Mouse (Mus musculus): ENCODE data around the gene Zbtb16. TPM values are rescaled to one million over a fixed set of nuclear protein-coding genes. Genes with fewer than 3 reads are reported as not detected.

Gene Zbtb16
- 2.3 and 2.8 TPM in 2 replicates for polyA plus RNA-seq (2014; fragmentation: Nextera tagmentation; extraction: Ambion mirVana)

- Histone ChIP-seq H3K9me3 (ENCODE audit: control insufficient read depth, low read length) (no peaks in the 10 kb centered on the region), H3K27me3 (replicated peaks; ENCODE audit: control insufficient read depth, insufficient read depth, low read length) (peaks cover 83% of the 10 kb centered on the region), H3K9ac (ENCODE audit: low read depth, low read length) (peak within 1 kb of the TSS; percentile 66), H3K4me1 (replicated peaks; ENCODE audit: control insufficient read depth, insufficient read depth, low read length) (peaks cover 14% of the 10 kb centered on the region), H3K4me3 (ENCODE audit: low read depth, low read length) (peak within 1 kb of the TSS; percentile 64), H3K4me2 (peak within 1 kb of the TSS; percentile 93), H3K27ac (ENCODE audit: low read depth, low read length) (peak within 1 kb of the TSS; percentile 19; the same call in 1 of the 2 replicates), H3K36me3 (ENCODE audit: control insufficient read depth, insufficient read depth, low read length) (no peaks in the 10 kb centered on the region)
- DNase-seq (ENCODE audit: low spot score) (peak; percentile 78), ATAC-seq (replicated peaks; ENCODE audit: low FRiP score) (peak; percentile 64)
- under 1% methylated on average over 72 of the region's 78 CpGs for WGBS
Measured at GRCm38 (mm10) chr9:48835631-48836565, at the start of gene Zbtb16. Gene Zbtb16, minus strand, starts transcription at chr9:48836222.

GRCm38 (mm10) chr9:48872896-48873295 lies 36.9 kb upstream of the Zbtb16 start:
- ATAC-seq (replicated peaks; ENCODE audit: low FRiP score) = no peak
- Histone ChIP-seq H3K4me1 (replicated peaks; ENCODE audit: control insufficient read depth, insufficient read depth, low read length) (no peaks in the 10 kb centered on the region), H3K27ac (ENCODE audit: low read depth, low read length) (no peak overlapping the region), H3K36me3 (ENCODE audit: control insufficient read depth, insufficient read depth, low read length) (no peaks in the 10 kb centered on the region), H3K9ac (ENCODE audit: low read depth, low read length) (no peak overlapping the region), H3K27me3 (replicated peaks; ENCODE audit: control insufficient read depth, insufficient read depth, low read length) (no peaks in the 10 kb centered on the region; the same call in 1 of the 2 replicates), H3K4me2 (no peak overlapping the region), H3K9me3 (ENCODE audit: control insufficient read depth, low read length) (no peaks in the 10 kb centered on the region), H3K4me3 (ENCODE audit: low read depth, low read length) (no peak overlapping the region)
- 83% methylated on average over 8 of the region's 8 CpGs for WGBS
- no peak for DNase-seq (ENCODE audit: low spot score)

- Histone ChIP-seq H3K4me2 (no peak overlapping the region), H3K9ac (ENCODE audit: low read depth, low read length) (no peak overlapping the region), H3K27ac (ENCODE audit: low read depth, low read length) (no peak overlapping the region), H3K4me1 (replicated peaks; ENCODE audit: control insufficient read depth, insufficient read depth, low read length) (no peaks in the 10 kb centered on the region), H3K4me3 (ENCODE audit: low read depth, low read length) (no peak overlapping the region), H3K36me3 (ENCODE audit: control insufficient read depth, insufficient read depth, low read length) (no peaks in the 10 kb centered on the region), H3K27me3 (replicated peaks; ENCODE audit: control insufficient read depth, insufficient read depth, low read length) (peaks cover 4% of the 10 kb centered on the region), H3K9me3 (ENCODE audit: control insufficient read depth, low read length) (no peaks in the 10 kb centered on the region)
- ATAC-seq (replicated peaks; ENCODE audit: low FRiP score) (no peak), DNase-seq (ENCODE audit: low spot score) (no peak)
- WGBS = 79% methylated on average over 12 of the region's 12 CpGs
Measured at GRCm38 (mm10) chr9:48866523-48867121, 30.6 kb upstream of the Zbtb16 start.

GRCm38 (mm10) chr9:48865235-48865634 lies 29.2 kb upstream of the Zbtb16 start:
- no peaks in the 10 kb centered on the region for H3K4me1 ChIP-seq (replicated peaks; ENCODE audit: control insufficient read depth, insufficient read depth, low read length)
- H3K27me3 ChIP-seq (replicated peaks; ENCODE audit: control insufficient read depth, insufficient read depth, low read length) = peaks cover 4% of the 10 kb centered on the region
- H3K36me3 ChIP-seq (ENCODE audit: control insufficient read depth, insufficient read depth, low read length) = no peaks in the 10 kb centered on the region
- no peak overlapping the region for H3K4me2 ChIP-seq
- ATAC-seq (replicated peaks; ENCODE audit: low FRiP score) = no peak
- no peak overlapping the region for H3K4me3 ChIP-seq (ENCODE audit: low read depth, low read length)
- H3K9me3 ChIP-seq (ENCODE audit: control insufficient read depth, low read length) = no peaks in the 10 kb centered on the region
- no peak for DNase-seq (ENCODE audit: low spot score)
- H3K9ac ChIP-seq (ENCODE audit: low read depth, low read length) = no peak overlapping the region
- 52% methylated on average over 9 of the region's 9 CpGs for WGBS
- no peak overlapping the region for H3K27ac ChIP-seq (ENCODE audit: low read depth, low read length)

- no peaks in the 10 kb centered on the region for H3K4me1 ChIP-seq (replicated peaks; ENCODE audit: control insufficient read depth, insufficient read depth, low read length)
- no peaks in the 10 kb centered on the region for H3K36me3 ChIP-seq (ENCODE audit: control insufficient read depth, insufficient read depth, low read length)
- peaks cover 4% of the 10 kb centered on the region for H3K27me3 ChIP-seq (replicated peaks; ENCODE audit: control insufficient read depth, insufficient read depth, low read length)
- H3K27ac ChIP-seq (ENCODE audit: low read depth, low read length) = no peak overlapping the region
- 80% methylated on average over 10 of the region's 10 CpGs for WGBS
- no peak overlapping the region for H3K4me2 ChIP-seq
- H3K4me3 ChIP-seq (ENCODE audit: low read depth, low read length) = no peak overlapping the region
- no peak for DNase-seq (ENCODE audit: low spot score)
- no peaks in the 10 kb centered on the region for H3K9me3 ChIP-seq (ENCODE audit: control insufficient read depth, low read length)
- H3K9ac ChIP-seq (ENCODE audit: low read depth, low read length) = no peak overlapping the region
- ATAC-seq (replicated peaks; ENCODE audit: low FRiP score) = no peak
Measured at GRCm38 (mm10) chr9:48861481-48861880, 25.5 kb upstream of the Zbtb16 start.

GRCm38 (mm10) chr9:48860526-48860845 lies 24.5 kb upstream of the Zbtb16 start:
- Histone ChIP-seq H3K27me3 (replicated peaks; ENCODE audit: control insufficient read depth, insufficient read depth, low read length) (peaks cover 4% of the 10 kb centered on the region), H3K27ac (ENCODE audit: low read depth, low read length) (no peak overlapping the region), H3K9me3 (ENCODE audit: control insufficient read depth, low read length) (no peaks in the 10 kb centered on the region), H3K4me2 (no peak overlapping the region), H3K4me3 (ENCODE audit: low read depth, low read length) (no peak overlapping the region), H3K36me3 (ENCODE audit: control insufficient read depth, insufficient read depth, low read length) (no peaks in the 10 kb centered on the region), H3K4me1 (replicated peaks; ENCODE audit: control insufficient read depth, insufficient read depth, low read length) (no peaks in the 10 kb centered on the region), H3K9ac (ENCODE audit: low read depth, low read length) (no peak overlapping the region)
- DNase-seq (ENCODE audit: low spot score) (peak; percentile 62), ATAC-seq (replicated peaks; ENCODE audit: low FRiP score) (peak; percentile 41; the same call in 1 of the 2 replicates)
- WGBS = 5% methylated on average over 6 of the region's 6 CpGs

GRCm38 (mm10) chr9:48859828-48860525 lies 24.0 kb upstream of the Zbtb16 start:
- 39% methylated on average over 10 of the region's 10 CpGs for WGBS
- H3K4me2 ChIP-seq = no peak overlapping the region
- ATAC-seq (replicated peaks; ENCODE audit: low FRiP score) = no peak

GRCm38 (mm10) chr9:48857944-48858343 lies 21.9 kb upstream of the Zbtb16 start:
- ATAC-seq (replicated peaks; ENCODE audit: low FRiP score) = no peak
- Histone ChIP-seq H3K27ac (ENCODE audit: low read depth, low read length) (no peak overlapping the region), H3K36me3 (ENCODE audit: control insufficient read depth, insufficient read depth, low read length) (no peaks in the 10 kb centered on the region), H3K4me3 (ENCODE audit: low read depth, low read length) (no peak overlapping the region), H3K4me1 (replicated peaks; ENCODE audit: control insufficient read depth, insufficient read depth, low read length) (no peaks in the 10 kb centered on the region), H3K9ac (ENCODE audit: low read depth, low read length) (no peak overlapping the region), H3K4me2 (no peak overlapping the region), H3K9me3 (ENCODE audit: control insufficient read depth, low read length) (no peaks in the 10 kb centered on the region), H3K27me3 (replicated peaks; ENCODE audit: control insufficient read depth, insufficient read depth, low read length) (peaks cover 4% of the 10 kb centered on the region; the same call in 1 of the 2 replicates)
- no peak for DNase-seq (ENCODE audit: low spot score)
- WGBS = 81% methylated on average over 7 of the region's 7 CpGs

More at GRCm38 (mm10) chr9:48859828-48860525, 24.0 kb upstream of the Zbtb16 start:
- no peaks in the 10 kb centered on the region for H3K36me3 ChIP-seq (ENCODE audit: control insufficient read depth, insufficient read depth, low read length)
- H3K4me1 ChIP-seq (replicated peaks; ENCODE audit: control insufficient read depth, insufficient read depth, low read length) = no peaks in the 10 kb centered on the region
- H3K4me3 ChIP-seq (ENCODE audit: low read depth, low read length) = no peak overlapping the region
- no peak for DNase-seq (ENCODE audit: low spot score)
- peaks cover 4% of the 10 kb centered on the region; the same call in 1 of the 2 replicates for H3K27me3 ChIP-seq (replicated peaks; ENCODE audit: control insufficient read depth, insufficient read depth, low read length)
- no peak overlapping the region for H3K27ac ChIP-seq (ENCODE audit: low read depth, low read length)
- H3K9ac ChIP-seq (ENCODE audit: low read depth, low read length) = no peak overlapping the region
- no peaks in the 10 kb centered on the region for H3K9me3 ChIP-seq (ENCODE audit: control insufficient read depth, low read length)
